Mouse (Mus musculus) Muller cell, postnatal 12 days (primary cell): ENCODE results near the gene Gbp10.
"Not testable (repeated sequence)": the region's sequence is repeated elsewhere in the genome, so short reads cannot be mapped to it uniquely, and the experiment has no call there.

Experiments used
- DNase-seq: peaks from one replicate; pipeline ENCODE4 v3.0.0-alpha.2; 2015; ENCODE audit errors: inconsistent ontology term

Gbp10 gene

GRCm38 (mm10) chr5:105239483-105240047 lies at the start of gene Gbp10:
Gene Gbp10, minus strand, starts transcription at chr5:105239533.
- DNase-seq: peak; percentile 48

DNA sequence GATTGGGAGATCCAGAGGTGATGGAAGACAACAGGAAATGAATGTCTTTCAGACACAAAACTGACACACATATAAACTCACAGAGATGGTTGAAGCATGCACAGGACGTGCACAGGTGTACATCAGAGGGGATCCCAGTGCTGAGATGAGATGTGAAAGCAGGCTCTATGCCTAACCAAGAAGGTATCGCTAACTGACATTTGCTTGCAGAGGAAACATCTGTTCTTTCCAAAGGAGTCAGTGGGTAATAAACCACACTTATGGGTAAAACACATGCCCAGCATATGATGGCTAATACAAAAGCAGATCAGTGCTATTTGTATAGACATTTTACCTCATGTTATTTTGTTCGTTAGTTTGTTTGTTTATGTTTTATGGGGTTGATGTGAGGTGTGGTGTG lies 21.3 kb upstream of the Gbp10 start:
- not testable (repeated sequence) for DNase-seq

DNA sequence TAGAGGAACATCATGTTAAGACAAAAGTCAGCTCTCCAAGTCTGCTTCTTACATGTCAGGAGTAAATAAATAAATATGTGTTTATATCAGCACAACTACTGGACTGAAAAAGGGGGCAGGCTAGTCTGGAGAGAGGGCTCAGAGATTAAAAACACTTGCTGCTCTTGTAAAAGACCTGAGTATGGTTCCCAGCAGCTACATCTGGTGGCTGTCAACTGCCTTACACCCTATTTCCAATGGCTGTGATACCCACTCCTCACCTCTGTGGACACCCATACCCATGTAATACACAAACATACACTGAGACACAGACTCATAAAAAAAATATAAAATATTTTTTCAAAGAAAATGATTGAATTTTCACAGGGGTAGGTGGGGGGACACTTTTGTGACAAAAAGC lies 13.2 kb upstream of the Gbp10 start:
- DNase-seq: no peak

DNA sequence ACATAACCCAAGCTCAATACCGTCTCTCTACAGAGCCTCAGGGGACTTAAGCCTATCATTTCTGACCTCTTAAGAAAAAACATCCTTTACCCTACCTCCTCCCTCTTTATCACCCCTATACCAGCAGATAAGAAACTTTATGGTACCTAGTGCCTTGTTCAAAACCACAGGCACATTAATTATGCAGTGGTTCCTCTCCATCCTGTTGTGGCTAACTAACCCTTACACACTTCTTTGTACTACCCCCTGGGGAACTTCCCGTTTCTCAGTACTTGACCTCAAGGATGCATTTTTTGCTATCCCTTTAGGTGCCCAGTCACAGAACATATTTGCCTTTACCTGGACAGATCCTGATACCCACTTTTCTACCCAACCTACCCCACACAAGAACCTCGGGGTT lies 5.4 kb upstream of the Gbp10 start:
- DNase-seq: not testable (repeated sequence)

DNA sequence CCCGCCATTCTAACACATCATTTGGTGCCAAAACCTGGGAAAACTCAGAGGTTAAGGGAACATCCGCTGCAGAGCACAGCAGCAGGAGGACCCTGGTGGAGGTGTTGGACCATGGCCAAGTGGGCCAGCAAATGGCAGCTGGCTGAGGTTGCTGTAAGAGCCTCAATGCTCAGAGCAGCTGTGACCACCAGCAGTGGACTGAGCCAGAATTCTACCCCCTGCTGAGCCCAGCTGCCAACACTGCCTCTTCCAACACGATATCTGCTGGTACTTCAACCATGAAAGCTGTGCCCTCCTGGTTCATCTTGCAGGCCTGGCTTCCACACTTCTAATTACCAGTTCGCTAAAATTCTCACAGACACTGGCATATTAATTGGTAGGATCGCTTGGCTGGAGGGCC lies 1.6 kb upstream of the Gbp10 start:
- peak; percentile 4 for DNase-seq

DNA sequence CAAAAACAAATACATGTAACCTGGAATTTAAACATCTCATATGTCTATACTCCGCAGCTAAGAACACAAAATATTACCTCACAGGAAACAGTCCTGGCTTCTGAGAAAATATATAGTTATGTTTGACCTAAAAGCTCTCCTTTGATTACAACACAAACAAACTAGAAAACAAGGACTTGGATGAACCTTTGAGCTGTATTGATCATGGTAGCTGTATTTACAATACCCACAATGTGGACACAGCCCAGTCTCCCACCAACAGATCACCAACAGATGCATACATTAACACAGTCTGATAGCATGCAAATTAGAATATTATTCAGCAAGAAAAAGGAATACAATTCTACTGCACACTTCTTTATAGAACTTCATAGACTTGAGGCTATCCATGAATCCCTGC lies 931 bp downstream of the Gbp10 start:
- DNase-seq: not testable (repeated sequence)

DNA sequence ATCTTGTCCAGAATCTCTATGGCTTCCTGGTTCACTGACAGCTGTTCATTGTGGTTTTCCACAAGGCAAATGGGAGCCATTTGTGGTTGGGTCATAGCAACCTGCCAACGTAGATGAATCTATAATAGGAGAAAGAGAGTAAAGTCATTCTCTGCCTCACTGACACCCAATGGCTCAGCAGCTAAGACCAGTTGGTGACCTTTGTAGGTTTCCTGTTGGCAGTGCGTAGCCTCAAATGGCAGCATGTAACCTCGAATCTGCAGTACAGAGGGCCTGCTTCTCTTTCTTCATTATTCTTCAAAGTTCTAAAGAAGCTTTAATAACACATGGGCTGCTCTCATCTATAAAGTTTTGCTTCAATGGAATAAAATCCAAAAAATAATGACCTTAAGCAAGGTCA lies 3.3 kb downstream of the Gbp10 start:
- DNase-seq: not testable (repeated sequence)

DNA sequence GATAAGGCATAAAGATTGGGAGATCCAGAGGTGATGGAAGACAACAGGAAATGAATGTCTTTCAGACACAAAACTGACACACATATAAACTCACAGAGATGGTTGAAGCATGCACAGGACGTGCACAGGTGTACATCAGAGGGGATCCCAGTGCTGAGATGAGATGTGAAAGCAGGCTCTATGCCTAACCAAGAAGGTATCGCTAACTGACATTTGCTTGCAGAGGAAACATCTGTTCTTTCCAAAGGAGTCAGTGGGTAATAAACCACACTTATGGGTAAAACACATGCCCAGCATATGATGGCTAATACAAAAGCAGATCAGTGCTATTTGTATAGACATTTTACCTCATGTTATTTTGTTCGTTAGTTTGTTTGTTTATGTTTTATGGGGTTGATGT lies 30.4 kb downstream of the Gbp10 start:
- not testable (repeated sequence) for DNase-seq

DNA sequence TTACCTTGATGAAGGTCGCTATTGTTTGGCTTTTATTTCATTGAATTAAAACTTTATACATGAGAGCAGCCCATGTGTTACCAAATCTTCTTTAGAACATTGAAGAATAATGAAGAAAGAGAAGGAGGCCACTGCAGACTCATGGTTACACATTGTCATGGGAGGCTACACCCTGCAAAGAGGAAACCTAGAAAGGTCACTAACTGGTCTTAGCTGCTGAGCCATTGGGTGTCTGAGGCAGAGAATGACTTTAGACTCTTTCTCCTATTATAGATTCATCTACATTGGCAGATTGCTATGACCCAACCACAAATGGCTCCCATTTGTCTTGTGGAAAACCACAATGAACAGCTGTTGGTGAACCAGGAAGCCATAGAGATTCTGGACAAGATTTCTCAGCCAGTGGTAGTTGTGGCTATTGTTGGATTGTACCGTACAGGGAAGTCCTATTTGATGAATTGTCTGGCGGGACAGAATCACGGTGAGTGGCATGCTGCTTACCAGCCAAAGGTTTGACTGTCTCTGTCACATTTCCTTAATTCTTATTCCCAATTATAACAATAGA lies 38.5 kb downstream of the Gbp10 start:
- not testable (repeated sequence) for DNase-seq

GRCm38 (mm10) chr5:105199149-105199548 lies 40.2 kb downstream of the Gbp10 start:
- DNase-seq: not testable (repeated sequence)

GRCm38 (mm10) chr5:105197915-105198560 lies 41.3 kb downstream of the Gbp10 start:
- not testable (repeated sequence) for DNase-seq

- not testable (repeated sequence) for DNase-seq
These were observed 43.0 kb downstream of the Gbp10 start for GRCm38 (mm10) chr5:105196308-105196707.

GRCm38 (mm10) chr5:105192536-105192935 lies 46.8 kb downstream of the Gbp10 start:
- not testable (repeated sequence) for DNase-seq

GRCm38 (mm10) chr5:105181446-105181845 lies 57.9 kb downstream of the Gbp10 start:
- DNase-seq: no peak
